Mouse (Mus musculus) heart, adult 11 months (tissue): Measurements from ENCODE around the gene Htatsf1.

ENCODE experiments used
- DNase-seq: peaks from one replicate; pipeline ENCODE4 v3.0.0; 2022

The Htatsf1 gene

GRCm38 (mm10) chrX:57053174-57053992 lies at the start of gene Htatsf1:
Gene Htatsf1 (plus strand): TSS chrX:57053583.
- DNase-seq, result peak; percentile 98

GRCm38 (mm10) chrX:57012891-57013290 lies 40.5 kb upstream of the Htatsf1 start:
- DNase-seq, result no peak

GRCm38 (mm10) chrX:57042774-57043173 lies 10.6 kb upstream of the Htatsf1 start, which contains the start of gene Brs3:
Gene Brs3 (plus strand): TSS chrX:57043074.
- no peak for DNase-seq

GRCm38 (mm10) chrX:57043869-57044268 lies 9.5 kb upstream of the Htatsf1 start:
- no peak for DNase-seq

GRCm38 (mm10) chrX:57052848-57053173 lies 572 bp upstream of the Htatsf1 start:
- no peak for DNase-seq

- no peak for DNase-seq
Observed at GRCm38 (mm10) chrX:57053993-57054385, 606 bp downstream of the Htatsf1 start.

- no peak for DNase-seq
Observed at GRCm38 (mm10) chrX:57081496-57081895, 28.1 kb downstream of the Htatsf1 start.

- no peak for DNase-seq
Observed at GRCm38 (mm10) chrX:57087806-57088205, 34.4 kb downstream of the Htatsf1 start, which contains the start of gene Vgll1. Gene Vgll1 (plus strand): TSS chrX:57088106.

GRCm38 (mm10) chrX:57103415-57103814 lies 50.0 kb downstream of the Htatsf1 start:
- DNase-seq, result no peak

- DNase-seq, result no peak
Observed at GRCm38 (mm10) chrX:57106956-57107355, 53.6 kb downstream of the Htatsf1 start.
